Mouse (Mus musculus) testis, adult 2 months (tissue): ENCODE measurements around the gene Grk2. TPM values are rescaled to one million over a fixed set of nuclear protein-coding genes. Genes with fewer than 3 reads are reported as not detected.

Experiments used
- H3K27ac ChIP-seq: fragments of 200-500 bp; 2 replicates; pipeline ENCODE4 v1.5.1; 2012; ENCODE audit warnings: low read depth, low read length; ENCODE audit not compliant: control insufficient read depth, insufficient read depth
- H3K27me3 ChIP-seq: fragments of 200-500 bp; 2 replicates; pipeline ENCODE4 v1.6.1; 2012; ENCODE audit warnings: mild to moderate bottlenecking, low read length, moderate library complexity; ENCODE audit not compliant: control insufficient read depth, insufficient read depth
- H3K36me3 ChIP-seq: fragments of 200-500 bp; 2 replicates; pipeline ENCODE4 v1.6.1; 2012; ENCODE audit warnings: mild to moderate bottlenecking, low read length; ENCODE audit not compliant: control insufficient read depth, insufficient read depth
- H3K4me1 ChIP-seq: fragments of 200-500 bp; 2 replicates; pipeline ENCODE4 v1.6.1; 2012; ENCODE audit warnings: low read length; ENCODE audit not compliant: control insufficient read depth, insufficient read depth
- H3K4me3 ChIP-seq: fragments of 200-500 bp; 2 replicates; pipeline ENCODE4 v1.5.1; 2012; ENCODE audit warnings: low read depth, mild to moderate bottlenecking, low read length, moderate library complexity, mixed read lengths; ENCODE audit not compliant: control insufficient read depth
- CTCF ChIP-seq: fragments of 200-500 bp; IDR thresholded peaks from 2 replicates; pipeline ENCODE4 v1.5.1; 2012; ENCODE audit warnings: low read depth, mild to moderate bottlenecking, inconsistent platforms, low read length, moderate library complexity; ENCODE audit not compliant: control insufficient read depth, insufficient read depth, insufficient replicate concordance
- POLR2A ChIP-seq: fragments of 200-500 bp; IDR thresholded peaks from 2 replicates; pipeline ENCODE4 v1.6.1; 2012; ENCODE audit warnings: low read depth, mild to moderate bottlenecking, inconsistent platforms, low read length, moderate library complexity; ENCODE audit not compliant: control insufficient read depth
- polyA plus RNA-seq: library from polyadenylated mRNA; depleted of rRNA; stranded (reverse); fragments of >200 nt; gene quantifications from 2 replicates; pipeline ENCODE4 v1.2.3, GENCODE M21; 2012

Gene Grk2
- polyA plus RNA-seq, 1 experiment, result 10.7 TPM

- TF ChIP-seq CTCF (no peak), POLR2A (no peak)
- Histone ChIP-seq H3K4me1 (peaks cover 13% of the 10 kb centered on the region), H3K27me3 (no peaks in the 10 kb centered on the region), H3K4me3 (no peak overlapping the region), H3K27ac (no peak overlapping the region), H3K36me3 (peaks cover 4% of the 10 kb centered on the region)
Observed at GRCm38 (mm10) chr19:4330603-4331002, 24.6 kb upstream of the Grk2 start.

DNA sequence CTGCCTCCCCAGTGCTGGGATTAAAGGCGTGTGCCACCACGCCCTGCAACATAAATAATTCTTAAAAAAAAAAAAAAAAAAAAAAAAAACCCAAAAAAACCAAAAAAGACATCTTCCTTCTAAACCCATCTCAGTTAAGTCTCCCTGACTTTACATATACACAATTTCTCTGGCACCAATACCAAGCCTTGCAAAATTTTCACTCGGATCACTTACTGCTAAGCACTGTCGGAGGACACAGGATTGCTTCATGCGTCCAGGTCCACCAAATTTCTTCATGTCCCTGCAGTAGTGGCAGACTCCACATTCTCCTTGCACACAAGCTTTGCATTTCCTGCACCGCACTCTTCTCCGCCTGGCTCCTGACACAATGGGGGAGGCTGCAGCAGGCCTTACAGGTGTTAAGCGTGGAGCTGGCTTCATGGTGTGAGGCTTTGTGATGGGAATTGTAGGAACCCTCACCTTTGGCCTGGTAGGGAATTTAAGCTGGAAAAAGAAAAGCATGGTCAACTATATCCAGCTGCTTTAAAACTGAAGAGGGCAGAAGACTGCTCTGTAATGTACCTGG, 22.8 kb upstream of the Grk2 start:
- peaks cover 8% of the 10 kb centered on the region for H3K4me1 ChIP-seq
- TF ChIP-seq POLR2A, result no peak
- no peak for TF ChIP-seq CTCF
- H3K4me3 ChIP-seq, result no peak overlapping the region
- H3K27ac ChIP-seq, result no peak overlapping the region
- H3K36me3 ChIP-seq, result peaks cover 4% of the 10 kb centered on the region
- no peaks in the 10 kb centered on the region for H3K27me3 ChIP-seq

DNA sequence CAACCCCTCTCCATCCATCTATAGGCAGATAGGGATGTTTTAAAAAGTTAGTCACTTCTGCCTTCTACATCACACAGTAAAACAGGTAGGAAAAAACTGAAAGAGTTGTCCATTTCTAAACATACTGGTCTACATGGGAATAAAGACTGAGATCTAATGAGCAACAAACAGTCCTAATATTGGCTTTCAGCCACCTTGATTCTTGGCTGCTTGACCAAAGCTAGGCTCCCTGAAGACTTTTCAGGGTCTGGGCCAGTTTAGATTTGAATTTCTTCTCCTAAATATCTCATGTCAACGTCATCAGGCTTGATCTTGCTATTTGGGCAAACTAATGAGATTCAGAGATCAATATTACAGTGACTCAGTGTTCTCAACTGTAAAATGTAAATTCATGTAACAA, 20.9 kb upstream of the Grk2 start:
- Histone ChIP-seq H3K36me3 (peaks cover 5% of the 10 kb centered on the region), H3K27me3 (no peaks in the 10 kb centered on the region), H3K4me3 (no peak overlapping the region), H3K4me1 (no peaks in the 10 kb centered on the region), H3K27ac (no peak overlapping the region)
- no peak for TF ChIP-seq CTCF
- no peak for TF ChIP-seq POLR2A

DNA sequence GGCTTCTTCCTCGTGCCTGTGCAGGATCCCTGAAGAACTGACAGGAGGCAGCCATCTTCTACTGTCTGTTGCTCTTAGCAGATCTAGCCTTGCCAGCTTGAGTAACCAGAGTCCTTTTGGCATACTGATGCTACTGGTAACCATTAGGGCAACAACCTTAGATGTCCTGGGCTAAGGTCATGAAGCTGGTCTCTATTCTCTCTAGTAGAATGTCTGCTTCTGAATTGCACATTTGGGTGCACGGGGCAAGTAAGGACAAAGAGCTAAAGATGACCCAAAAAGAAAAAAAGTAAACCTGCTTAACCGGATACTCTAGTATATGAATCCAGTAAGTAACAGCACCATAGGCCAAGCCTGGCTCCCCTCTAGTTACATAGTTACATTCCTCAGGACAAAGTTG, 20.1 kb upstream of the Grk2 start:
- Histone ChIP-seq H3K4me1 (no peaks in the 10 kb centered on the region), H3K27ac (no peak overlapping the region), H3K27me3 (no peaks in the 10 kb centered on the region), H3K36me3 (peaks cover 5% of the 10 kb centered on the region), H3K4me3 (no peak overlapping the region)
- TF ChIP-seq POLR2A (no peak), CTCF (no peak)

GRCm38 (mm10) chr19:4322134-4322533, 16.1 kb upstream of the Grk2 start:
- H3K4me3 ChIP-seq, result no peak overlapping the region
- TF ChIP-seq POLR2A (no peak), CTCF (no peak)
- H3K27me3 ChIP-seq, result no peaks in the 10 kb centered on the region
- H3K27ac ChIP-seq, result no peak overlapping the region
- H3K4me1 ChIP-seq, result no peaks in the 10 kb centered on the region
- H3K36me3 ChIP-seq, result peaks cover 1% of the 10 kb centered on the region

- no peak for TF ChIP-seq POLR2A
- TF ChIP-seq CTCF, result no peak
Observed at GRCm38 (mm10) chr19:4321622-4322021, 15.6 kb upstream of the Grk2 start.

DNA sequence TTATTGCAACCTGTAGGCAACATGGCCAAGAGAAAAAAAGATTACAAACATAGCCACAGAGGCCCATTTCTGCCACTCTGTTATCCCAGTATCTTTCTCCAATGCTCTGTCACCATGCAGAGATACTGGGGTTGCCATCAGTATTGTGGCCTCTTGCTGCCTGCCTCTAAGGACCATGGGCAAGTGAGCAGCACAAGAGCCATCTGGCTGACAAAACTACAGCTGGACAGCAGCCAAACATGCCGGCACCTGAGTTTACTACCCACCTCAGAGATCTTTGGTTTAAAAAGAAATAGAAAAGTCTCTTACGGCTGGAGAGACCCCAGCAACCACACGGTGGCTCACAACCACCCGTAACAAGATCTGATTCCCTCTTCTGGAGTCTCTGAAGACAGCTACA, 13.2 kb upstream of the Grk2 start:
- Histone ChIP-seq H3K36me3 (peaks cover 1% of the 10 kb centered on the region), H3K4me1 (no peaks in the 10 kb centered on the region), H3K27ac (no peak overlapping the region), H3K4me3 (no peak overlapping the region), H3K27me3 (no peaks in the 10 kb centered on the region)
- TF ChIP-seq POLR2A, result no peak
- TF ChIP-seq CTCF, result no peak

More at GRCm38 (mm10) chr19:4321622-4322021, 15.6 kb upstream of the Grk2 start:
- Histone ChIP-seq H3K4me3 (no peak overlapping the region), H3K36me3 (peaks cover 1% of the 10 kb centered on the region), H3K4me1 (no peaks in the 10 kb centered on the region), H3K27ac (no peak overlapping the region), H3K27me3 (no peaks in the 10 kb centered on the region)

- Histone ChIP-seq H3K27me3 (no peaks in the 10 kb centered on the region), H3K4me1 (no peaks in the 10 kb centered on the region), H3K27ac (no peak overlapping the region), H3K36me3 (no peaks in the 10 kb centered on the region; the same call in 1 of the 2 replicates), H3K4me3 (no peak overlapping the region)
- no peak for TF ChIP-seq CTCF
- TF ChIP-seq POLR2A, result no peak
Observed at GRCm38 (mm10) chr19:4317181-4317580, 11.2 kb upstream of the Grk2 start.
